Mouse (Mus musculus) adrenal gland, postnatal 0 days (tissue): Measurements from ENCODE around the gene Rab3a. TPM values are rescaled to one million over a fixed set of nuclear protein-coding genes. Genes with fewer than 3 reads are reported as not detected.

Source experiments
- microRNA-seq: library from miRNA; unstranded; fragments of <30 nt; microRNA quantifications from one replicate; pipeline ENCODE4, GENCODE M21; 2016; ENCODE audit warnings: borderline replicate concordance; ENCODE audit not compliant: insufficient number of aligned reads
- polyA plus RNA-seq: library from polyadenylated mRNA; unstranded; fragments of >200 nt; fragmentation: Nextera tagmentation; extraction: Ambion mirVana; gene quantifications from 2 replicates; pipeline ENCODE4 v1.2.1, GENCODE M21; 2015

Gene Rab3a
- 62.7 and 85.6 TPM in 2 replicates for polyA plus RNA-seq

DNA sequence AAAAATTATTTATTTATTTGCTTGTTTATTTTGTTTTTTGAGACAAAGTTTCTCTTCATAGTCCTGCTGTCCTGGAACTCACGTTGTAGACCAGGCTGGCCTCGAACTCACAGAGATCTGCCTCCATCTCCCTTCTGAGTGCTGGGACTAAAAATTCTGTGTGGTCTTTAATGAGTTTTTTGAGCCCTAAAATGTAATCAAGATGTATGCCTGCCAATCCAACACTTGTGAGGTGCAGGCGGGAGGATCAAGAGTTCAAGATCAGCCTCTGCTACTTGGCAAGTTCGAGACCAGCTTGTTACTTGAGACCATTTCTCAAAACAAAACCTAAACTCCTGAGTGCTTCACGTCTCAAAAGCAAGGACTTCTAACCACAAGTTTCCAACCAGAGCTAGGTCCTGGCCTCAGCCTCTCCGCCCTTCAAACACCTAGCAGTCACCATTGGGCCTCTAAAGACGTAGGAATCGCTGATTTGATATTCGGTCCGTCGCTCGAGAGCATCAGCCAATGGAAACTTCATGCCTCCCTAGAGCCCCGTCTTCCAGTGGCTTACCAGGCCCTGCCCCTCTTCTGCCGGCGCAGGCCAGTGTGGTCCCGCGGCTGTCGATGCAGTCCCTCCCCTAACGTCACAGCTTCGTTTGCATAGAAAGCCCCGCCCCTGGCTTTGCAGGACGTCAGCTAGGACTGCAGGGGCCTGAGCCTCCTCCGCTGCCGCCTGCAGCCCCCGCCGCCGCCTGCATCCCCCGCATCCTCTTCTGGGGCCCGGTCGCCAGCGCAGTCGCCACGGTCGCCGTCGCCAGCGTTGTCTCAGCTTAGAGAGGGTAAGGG is at the start of gene Rab3a:
Rab3a (plus strand) TSS at position 637 of the 828 bp plus-strand sequence.

DNA sequence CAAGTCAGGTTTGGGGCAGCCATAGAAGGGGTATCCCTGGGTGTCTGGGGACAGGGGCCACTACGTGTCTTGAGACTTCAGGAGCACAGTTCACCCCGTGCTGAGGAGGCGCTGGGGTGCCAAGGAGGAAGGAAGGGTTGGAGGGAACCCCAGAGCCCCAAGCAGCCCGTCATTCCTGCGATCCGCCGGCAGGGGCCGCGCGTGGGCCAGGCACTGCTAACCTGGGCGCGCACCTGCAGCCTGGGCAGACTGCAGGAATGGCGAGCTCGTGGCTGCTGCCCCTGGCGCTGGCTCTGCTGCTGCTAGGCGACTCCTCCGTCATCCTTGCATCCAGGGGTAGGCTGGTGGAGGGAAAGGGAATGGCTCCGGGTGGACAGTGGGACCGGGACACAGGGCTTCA is 36.2 kb upstream of the Rab3a start, which contains the start of gene Gm3336:
Gm3336 (plus strand) TSS at position 247 of the 400 bp plus-strand sequence.

DNA sequence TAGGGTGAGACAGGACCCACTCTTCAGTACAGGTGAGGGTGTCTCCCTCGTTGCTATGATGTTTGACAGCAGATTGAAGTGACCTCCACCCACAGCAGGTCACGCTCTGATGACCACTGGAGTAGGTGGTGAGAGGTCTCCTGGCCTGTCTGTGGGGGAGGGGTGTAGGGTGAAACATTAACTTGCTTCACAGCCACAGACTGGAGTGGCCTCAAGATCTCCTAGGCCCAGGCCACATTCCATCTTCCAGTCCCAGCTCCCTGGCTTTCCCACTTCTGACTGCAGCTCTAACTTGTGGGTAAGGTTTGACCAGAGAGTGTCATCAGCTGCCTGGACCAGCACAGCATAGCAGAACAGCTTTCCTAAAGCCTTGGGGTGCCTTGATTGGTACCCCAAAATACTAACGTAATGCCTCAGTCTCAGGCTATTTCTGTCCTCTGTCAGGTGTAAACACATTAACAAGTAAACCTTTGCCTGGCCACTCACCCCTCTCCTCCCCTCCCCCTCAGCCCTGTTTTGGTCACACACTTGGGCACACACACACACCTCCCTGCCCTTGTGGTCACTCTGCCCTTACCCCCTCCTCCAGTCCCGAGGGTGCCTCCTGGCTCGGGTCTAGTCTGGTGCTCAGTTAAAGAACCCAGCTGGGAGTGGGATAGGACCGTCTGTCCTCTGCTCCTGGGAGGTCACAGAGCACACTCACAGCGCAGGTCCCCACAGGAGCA is 30.8 kb upstream of the Rab3a start, which contains the start of gene Pde4c:
Pde4c (plus strand) TSS at position 235 of the 725 bp plus-strand sequence.

DNA sequence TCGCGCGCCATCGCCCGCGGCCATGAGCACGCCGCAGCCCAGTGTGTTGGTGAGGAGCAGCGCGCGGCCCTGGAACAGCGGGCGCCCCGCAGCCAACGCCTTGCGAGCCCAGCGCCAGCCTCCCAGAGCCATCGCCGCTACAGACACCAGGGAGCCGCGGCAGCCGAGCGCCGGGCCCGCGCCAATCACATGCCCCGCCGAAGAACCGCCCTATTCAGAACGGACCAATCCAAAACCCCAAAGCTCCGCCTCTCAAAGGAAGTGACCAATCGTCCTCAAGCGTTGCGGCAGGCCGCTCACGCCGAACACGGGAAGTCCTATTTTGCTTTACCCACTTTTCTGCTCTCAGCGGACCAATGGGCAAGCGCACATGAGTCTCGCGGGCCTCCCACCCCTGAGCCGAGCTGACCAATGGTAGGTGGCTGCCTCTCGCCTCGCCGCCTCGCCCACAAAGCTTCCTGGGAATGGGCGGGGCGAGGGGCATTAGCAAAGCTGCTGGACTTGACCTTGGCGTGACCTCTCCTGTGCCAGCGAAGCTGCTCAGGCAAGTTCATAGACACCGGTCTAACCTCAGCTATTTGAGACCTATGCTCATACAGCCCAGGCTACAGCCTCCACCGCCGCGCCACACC is 6.4 kb downstream of the Rab3a start, which contains the start of gene Mpv17l2:
Mpv17l2 (minus strand) TSS at position 172 of the 632 bp plus-strand sequence.

DNA sequence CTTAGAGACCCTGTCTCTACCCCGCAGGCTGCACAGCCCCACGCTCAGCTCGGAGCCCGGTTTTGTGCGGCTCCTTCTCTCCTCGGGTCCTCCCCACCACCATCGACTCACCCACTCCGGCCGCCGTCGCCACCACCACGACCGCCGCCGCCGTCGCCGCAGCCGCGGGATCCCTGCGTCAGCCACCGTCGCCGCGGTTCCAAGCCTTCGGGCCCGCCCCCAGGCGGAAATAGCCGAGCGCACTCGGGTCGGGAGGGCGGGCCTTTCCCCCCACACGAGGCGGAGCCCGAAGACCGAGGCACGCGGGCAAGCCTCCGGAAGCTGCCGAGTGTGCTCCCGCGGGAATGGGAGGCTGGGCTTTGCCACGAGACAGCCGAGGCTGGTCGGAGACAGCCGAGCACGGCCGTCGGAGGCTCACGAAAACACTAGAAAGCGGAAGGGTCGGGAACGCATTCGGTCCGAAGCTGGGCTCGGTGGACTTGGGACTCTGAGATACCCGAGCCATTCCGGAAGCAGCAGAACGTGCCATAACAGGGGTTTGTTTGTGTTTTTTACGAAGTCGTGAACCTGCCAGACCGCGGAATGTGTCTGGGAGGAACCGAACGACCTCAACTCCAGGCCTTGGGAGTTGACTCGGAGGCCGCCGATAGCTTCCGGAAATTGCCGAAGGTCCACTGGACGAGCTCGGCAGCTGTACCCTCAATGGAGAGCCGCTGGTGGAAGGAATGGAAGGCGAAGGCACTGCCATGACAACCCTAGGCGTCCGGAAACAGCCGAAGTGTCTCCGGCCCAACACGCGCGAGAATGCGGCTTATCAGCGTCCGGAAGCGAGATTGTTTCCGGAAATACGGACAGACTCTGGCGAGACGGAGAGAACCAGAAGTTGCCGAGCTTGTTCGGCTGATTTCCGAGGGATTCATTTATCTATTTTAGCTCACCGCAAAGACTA is 22.3 kb downstream of the Rab3a start, which contains the start of gene Pik3r2:
Pik3r2 (minus strand) TSS at position 218 of the 949 bp plus-strand sequence.

DNA sequence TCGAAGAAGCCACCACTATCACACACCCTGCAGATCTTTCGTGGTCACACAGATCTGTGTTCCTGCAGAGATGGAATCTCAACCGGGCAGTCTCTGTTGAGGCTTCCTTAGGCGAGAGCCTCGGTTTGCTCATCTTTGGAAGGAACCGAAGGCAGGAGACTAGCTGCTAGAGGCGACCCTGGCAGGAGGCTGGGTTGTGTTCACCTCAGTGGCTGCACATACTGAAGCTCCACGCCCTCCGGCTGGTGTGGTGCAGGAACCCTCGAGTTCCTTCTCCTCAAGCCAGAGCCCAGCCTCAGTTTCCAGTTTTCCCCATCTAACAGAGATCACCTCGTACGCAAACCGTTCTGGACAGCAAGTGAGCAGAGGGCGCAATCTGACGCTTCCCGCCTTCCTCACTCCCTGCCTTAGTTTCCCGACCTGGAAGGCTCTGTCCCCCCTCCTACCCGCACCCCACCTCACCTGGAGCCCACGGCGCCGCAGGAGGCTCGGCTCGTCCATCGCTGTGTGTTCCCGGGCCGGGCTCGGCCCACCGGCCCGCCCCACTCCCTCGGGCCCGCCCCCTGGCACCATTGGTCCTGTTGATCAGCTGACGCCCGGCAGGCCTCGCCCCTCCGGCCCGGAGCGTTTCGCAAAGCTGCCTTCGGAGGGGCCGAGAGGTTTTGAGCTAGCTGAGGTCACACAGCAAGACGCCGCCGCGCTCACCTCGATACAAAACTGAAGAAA is 50.2 kb downstream of the Rab3a start, which contains the start of gene Mast3:
Mast3 (minus strand) TSS at position 574 of the 726 bp plus-strand sequence.

DNA sequence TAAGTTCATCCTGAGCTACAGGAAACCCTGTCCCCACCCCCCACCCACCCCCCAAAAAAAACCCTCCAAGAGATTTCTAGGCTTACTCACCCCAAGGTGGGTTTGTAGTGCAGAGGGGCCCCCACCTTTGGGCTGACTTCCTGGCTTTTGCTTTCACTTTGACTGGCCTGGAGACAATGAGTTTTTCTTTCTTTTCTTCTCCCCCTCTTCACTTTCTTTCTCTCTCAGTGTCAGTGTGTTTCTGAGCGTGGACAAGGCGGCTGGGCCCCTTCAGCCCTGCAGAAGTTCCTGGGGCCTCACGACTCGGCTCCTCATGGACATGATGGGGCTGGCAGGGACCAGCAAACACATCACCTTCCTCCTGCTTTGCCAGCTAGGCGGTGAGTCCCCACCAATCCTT is 53.8 kb downstream of the Rab3a start, which contains the start of gene Il12rb1:
Il12rb1 (plus strand) TSS at position 211 of the 400 bp plus-strand sequence.

Small RNAs within 50 kb of the gene (microRNA-seq; reads per million reads assigned to microRNA genes)
- gene Mir7240, result 3.9 reads per million, percentile 2 among the genes with 10 or more reads in this experiment

Other genes with a start within 250 kb of the Rab3a start
- gene Rex1bd, start 247.9 kb upstream of the Rab3a start, polyA plus RNA-seq, result 186 and 214 TPM in 2 replicates
- gene Uba52, start 243.9 kb upstream of the Rab3a start, polyA plus RNA-seq, result 813 and 866 TPM in 2 replicates
- gene Fkbp8, start 227.0 kb upstream of the Rab3a start, polyA plus RNA-seq, result 271 and 313 TPM in 2 replicates
- gene Kxd1, start 226.7 kb upstream of the Rab3a start, polyA plus RNA-seq, result 62.6 and 81.0 TPM in 2 replicates
- 10.6 and 15.9 TPM in 2 replicates for gene Ell, start 215.2 kb upstream of the Rab3a start, polyA plus RNA-seq
- gene Isyna1, start 160.3 kb upstream of the Rab3a start, polyA plus RNA-seq, result 85.1 and 85.8 TPM in 2 replicates
- 127 and 131 TPM in 2 replicates for gene Ssbp4, start 145.8 kb upstream of the Rab3a start, polyA plus RNA-seq
- gene Lrrc25, start 138.5 kb upstream of the Rab3a start, polyA plus RNA-seq, result 4.8 and 5.1 TPM in 2 replicates
- gene Gdf15, start 122.2 kb upstream of the Rab3a start, polyA plus RNA-seq, result 0.72 and 1.8 TPM in 2 replicates
- 45.9 and 87.4 TPM in 2 replicates for gene Pgpep1, start 94.3 kb upstream of the Rab3a start, polyA plus RNA-seq
- gene Lsm4, start 81.4 kb upstream of the Rab3a start, polyA plus RNA-seq, result 186 and 193 TPM in 2 replicates
- gene Jund, start 55.7 kb upstream of the Rab3a start, polyA plus RNA-seq, result 136 and 140 TPM in 2 replicates
- 0.04 and 0.05 TPM in 2 replicates for gene Iqcn, start 51.2 kb upstream of the Rab3a start, polyA plus RNA-seq
- 0.17 and 0.50 TPM in 2 replicates for gene Gm3336, start 36.1 kb upstream of the Rab3a start, polyA plus RNA-seq
- 0.05 and 0.72 TPM in 2 replicates for gene Pde4c, start 31.0 kb upstream of the Rab3a start, polyA plus RNA-seq
- 97.0 and 178 TPM in 2 replicates for gene Mpv17l2, start 6.3 kb downstream of the Rab3a start, polyA plus RNA-seq
- 28.8 and 38.7 TPM in 2 replicates for gene Pik3r2, start 22.0 kb downstream of the Rab3a start, polyA plus RNA-seq
- 7.7 and 11.8 TPM in 2 replicates for gene Mast3, start 50.4 kb downstream of the Rab3a start, polyA plus RNA-seq
- gene Il12rb1, start 53.8 kb downstream of the Rab3a start, polyA plus RNA-seq, result 0.18 and 0.20 TPM in 2 replicates
- 7.9 TPM in 2 replicates for gene Arrdc2, start 85.0 kb downstream of the Rab3a start, polyA plus RNA-seq
- gene Kcnn1, start 108.6 kb downstream of the Rab3a start, polyA plus RNA-seq, result 0.49 and 1.3 TPM in 2 replicates
- 63.0 and 64.4 TPM in 2 replicates for gene Ccdc124, start 119.3 kb downstream of the Rab3a start, polyA plus RNA-seq
- 0.40 and 0.96 TPM in 2 replicates for gene Slc5a5, start 138.1 kb downstream of the Rab3a start, polyA plus RNA-seq
- gene Rpl18a, start 142.7 kb downstream of the Rab3a start, polyA plus RNA-seq, result 5,087 and 7,211 TPM in 2 replicates
- gene Map1s, start 151.3 kb downstream of the Rab3a start, polyA plus RNA-seq, result 25.8 and 27.4 TPM in 2 replicates